Mouse (Mus musculus): ENCODE data around the gene Gm37240.
A peak's percentile ranks its signal among the peaks of the same experiment; 100 is the strongest.

The Gm37240 gene

DNA sequence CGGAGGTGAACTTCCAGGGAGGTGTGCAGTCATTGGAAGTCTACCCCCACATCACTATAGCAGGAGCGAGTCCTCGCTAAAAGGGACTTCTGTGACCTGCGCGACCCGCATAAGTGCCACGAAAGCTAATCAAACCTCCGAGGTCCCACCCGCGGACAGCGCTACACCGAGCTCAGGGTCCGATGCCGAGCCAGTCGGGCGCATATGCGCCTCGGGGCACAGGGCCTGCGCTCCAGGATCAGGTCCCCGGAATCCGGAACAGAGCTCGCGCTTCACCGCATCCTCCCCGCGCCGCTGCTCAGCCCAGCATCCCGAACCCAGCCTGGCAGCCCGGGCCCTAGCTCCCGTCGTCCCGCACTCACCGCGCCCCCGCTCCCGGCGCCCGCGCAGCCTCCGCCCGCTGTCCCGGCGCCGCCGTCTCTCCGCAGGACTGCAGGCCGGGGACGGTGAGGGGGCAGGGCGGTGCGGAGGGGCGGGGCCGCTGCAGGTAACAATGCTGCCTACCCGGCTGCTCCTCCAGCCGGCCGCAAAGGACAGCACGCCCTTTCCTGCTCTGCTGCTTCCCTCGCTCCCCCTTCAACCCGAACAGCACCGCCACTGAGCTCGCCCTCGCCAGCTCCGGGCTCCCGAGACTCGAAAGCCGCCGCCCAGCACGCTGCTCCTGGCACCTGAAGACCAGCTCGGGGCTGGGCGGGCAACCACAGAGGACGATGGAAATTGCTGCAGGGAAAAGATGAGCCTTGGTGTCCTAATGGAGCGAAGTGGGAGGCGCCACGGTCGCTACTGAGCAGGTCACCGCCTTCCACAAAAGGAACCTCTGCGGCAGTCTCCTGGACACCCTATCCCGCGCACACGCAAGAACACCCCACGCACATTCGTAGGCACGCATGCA lies 1407.1 kb downstream of the Gm37240 start, which contains the start of gene Fhdc1:
TSS of gene Fhdc1 (minus strand) at position 424 of the 892 bp plus-strand sequence.
- no peak for DNase-seq (ENCODE audit: low read depth, low spot score)

DNA sequence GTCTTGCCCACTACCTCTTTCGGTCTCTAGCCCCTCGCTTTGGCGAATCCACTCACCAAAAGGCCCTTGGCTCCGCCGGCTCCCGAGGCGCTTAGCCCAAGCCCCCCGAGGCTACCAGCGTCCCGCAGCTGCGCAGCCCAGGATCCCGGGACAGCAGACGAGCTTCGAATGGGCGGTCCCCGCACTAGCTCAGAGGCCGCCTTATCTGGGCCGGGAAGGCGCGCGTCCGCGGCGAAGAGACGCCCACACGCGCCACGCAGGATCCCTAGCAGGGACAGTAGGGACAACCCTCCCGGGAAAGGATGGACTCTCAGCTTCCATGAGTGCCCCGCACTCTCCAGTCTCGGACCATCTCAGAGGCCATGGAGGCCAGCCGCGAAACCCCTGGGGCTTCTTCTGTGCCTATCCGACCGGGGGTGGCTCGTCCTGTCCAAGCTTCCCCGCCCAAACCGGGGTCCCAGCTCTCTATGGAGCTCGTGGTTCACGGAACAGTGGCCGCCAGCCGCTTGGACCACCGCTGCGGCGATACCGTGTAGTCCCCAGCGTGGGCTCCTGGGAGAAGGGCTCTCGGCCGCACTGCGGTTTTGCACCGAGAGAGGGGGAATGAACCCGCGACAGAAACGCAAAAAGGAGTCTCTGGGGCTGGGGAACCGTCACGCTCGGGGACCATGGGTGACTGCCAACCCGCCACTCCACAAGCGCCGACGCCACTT lies 1407.9 kb downstream of the Gm37240 start:
- DNase-seq (ENCODE audit: low read depth, low spot score), result no peak

DNA sequence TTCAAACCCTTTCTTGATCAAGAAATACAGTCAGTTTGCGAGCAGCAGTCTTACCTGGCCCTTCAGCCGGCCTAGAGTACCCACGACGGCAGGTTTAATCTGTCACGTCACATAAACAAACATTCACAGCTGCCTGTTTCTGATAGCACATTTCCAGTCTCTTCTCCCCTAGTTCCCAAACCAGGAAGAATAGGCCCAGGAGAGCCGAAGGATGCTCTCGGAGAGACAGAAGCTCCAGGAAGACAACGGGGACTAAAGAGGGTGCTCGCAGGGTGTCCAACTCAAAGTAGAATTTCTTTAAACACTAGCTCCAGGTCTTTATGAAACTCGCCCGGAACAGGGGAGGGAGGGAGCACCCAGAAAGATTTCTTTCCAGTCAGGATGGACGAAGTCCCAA lies 1408.4 kb downstream of the Gm37240 start:
- DNase-seq (ENCODE audit: low read depth, low spot score), result no peak

DNA sequence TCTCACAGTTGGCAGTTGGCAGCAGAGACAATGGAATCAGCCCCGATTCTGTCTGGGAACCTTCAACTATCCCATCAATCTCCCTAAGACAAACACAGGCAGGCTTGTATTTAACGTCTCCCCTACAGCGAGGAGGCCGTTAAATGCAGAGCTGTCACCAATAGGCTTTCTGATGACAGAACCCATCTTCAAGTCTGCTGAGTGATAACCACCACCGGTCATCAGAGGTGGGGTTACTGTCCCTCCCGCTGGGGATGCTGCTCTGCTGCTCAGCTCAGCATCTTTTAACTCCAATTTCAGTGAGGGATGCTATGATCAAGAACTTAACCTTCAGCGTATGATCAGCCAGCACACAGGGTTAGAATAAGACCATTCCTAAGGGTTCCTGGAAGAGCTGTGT lies 1409.1 kb downstream of the Gm37240 start:
- no peak for DNase-seq (ENCODE audit: low read depth, low spot score)

DNA sequence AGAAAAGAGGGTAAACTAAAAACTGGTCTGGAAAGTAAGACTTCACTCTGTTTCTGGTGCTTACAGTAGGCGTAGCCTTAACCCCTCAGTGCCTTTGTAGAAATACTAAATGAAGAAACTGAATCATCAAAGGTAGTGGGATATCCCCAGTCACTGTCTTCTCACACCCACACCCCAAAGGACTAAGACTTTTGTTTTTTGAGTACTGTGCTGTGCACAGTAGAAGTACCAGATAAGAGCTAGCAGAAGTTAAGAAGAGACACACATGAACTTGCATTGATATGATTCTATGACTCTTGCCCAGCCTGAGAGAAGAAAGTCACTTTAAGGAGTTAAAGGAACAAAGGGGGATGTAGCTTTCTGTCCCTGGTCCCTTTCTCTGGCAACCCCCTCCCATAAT lies 1409.8 kb downstream of the Gm37240 start:
- no peak for DNase-seq (ENCODE audit: low read depth, low spot score)

DNA sequence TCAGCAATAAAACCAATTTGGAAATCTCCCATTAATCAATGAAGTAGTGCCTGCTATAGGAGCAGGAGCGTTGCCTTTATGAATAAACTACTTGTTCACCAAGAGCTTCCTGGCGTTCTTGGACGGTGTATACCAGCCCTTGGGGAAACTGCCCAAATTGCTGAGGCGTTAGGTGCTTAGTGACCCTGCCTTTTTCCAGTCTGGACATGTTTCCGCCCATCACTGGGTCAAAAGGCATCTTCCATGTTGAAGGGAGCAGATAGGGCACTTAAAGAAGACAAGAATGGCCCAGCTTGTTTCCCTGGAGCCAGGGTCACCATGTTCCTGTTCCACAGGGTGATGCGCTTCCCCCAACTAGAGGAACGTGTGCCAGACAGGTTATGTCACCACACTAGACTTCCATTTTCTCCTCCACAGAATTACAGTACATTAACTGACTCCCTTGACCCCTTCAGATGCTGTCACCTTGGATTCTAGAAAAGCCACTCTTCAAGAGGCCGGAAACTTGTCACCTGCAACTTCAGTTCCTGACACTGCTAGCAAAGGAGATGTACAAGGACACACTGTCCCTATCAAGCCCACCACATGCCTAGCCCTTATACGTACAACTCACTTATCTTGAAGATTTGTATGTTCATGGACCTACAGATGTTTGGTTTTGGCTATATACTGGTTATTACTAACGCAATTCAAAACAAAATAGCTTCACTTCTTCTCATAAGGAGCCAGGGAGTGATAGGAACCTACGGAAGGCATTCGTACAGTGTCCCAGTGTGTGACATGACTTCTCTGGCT lies 1412.1 kb downstream of the Gm37240 start:
- no peak for DNase-seq (ENCODE audit: low read depth, low spot score)

DNA sequence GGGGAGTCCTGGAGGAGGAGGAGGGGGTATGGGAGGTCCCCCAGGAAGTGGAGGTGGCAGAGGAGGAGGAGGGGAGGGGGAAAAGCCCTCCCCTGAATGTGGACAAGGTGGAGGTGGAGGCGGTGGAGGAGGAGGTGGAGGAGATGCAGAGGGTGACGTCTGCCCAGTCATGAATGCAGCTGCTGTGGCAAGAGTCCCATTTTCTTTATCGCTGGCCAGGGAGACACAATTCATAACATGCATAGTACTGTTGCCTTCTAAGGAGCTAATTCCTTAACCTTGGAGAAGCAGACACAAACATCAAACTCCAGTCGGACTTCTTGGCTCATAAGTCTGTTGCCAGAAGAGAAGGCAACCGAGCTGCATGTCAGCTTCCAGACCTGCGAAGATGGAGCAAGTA lies 1412.9 kb downstream of the Gm37240 start:
- no peak for DNase-seq (ENCODE audit: low read depth, low spot score)

DNA sequence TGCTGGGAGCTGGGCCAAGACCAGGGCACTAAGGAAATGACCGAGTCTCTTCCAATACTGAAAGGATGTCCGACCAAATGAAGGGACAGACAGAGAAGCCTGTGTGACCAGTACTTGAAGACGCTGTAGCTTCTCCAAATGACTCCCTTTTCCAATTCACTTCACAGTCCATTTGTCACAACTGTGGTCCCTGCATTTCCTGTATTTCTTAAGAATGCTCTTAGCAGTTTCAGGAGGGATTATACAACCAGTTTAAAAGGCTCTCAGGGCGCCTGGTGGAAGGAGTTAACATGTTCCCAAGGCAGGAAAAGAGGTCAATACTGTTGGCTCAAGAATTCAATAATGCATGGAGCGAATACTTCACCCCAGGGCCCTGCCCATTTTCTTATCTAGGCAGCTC lies 1414.4 kb downstream of the Gm37240 start:
- no peak for DNase-seq (ENCODE audit: low read depth, low spot score)

DNA sequence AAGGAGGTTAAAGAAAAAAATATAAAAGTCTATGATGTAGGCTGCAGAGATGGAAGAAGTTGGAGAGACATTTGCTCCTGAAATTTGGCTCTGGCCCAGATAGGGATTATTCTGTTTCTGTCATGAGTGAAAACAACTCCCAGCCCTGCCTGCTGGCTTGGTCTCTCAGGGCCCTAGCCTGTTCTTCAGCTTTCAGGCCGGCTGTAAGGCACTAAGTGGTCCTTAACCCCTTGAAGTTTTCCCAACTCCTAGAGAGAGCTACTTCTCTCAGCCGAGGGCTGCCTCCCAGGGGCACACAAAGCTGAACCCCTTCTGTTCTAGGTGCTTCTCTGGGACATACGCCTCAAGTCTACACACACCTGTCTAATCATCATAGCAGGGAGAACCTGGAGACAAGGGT lies 1414.8 kb downstream of the Gm37240 start:
- DNase-seq (ENCODE audit: low read depth, low spot score), result no peak

DNA sequence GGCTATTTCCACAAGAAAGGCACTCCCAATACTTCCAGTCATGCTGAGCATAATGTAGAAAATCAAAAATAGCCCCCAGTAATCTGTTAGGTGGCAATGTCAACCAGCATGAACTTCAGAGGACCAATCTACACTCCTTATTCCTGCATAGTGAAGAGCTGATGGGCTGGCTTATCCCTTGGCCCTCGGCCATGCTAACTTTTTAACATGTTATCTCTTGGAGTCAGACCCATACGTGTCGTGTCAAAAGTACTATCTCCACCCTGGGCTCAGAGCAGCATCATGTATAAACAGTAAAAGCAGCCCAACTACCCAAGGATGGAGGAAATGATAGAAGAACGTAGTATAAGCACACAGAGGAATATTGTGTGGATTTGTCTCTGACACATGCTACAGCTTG lies 1416.2 kb downstream of the Gm37240 start:
- no peak for DNase-seq (ENCODE audit: low read depth, low spot score)

DNA sequence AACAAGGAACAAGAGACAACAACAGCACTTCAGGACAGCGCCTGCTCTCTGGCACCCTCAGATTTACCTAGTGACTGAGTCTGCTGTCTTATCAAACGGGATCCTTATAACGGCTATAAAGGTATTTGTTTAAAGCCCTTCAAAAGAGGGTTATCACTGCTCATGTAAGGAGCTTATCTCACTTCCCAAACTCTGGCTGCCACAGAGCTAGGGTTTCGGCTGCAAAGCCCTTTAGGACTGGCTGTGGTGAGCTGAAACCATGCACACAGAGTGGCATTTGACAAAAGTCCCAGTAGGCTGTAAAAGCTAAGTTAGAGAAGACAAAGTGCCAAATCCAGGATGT lies 1419.2 kb downstream of the Gm37240 start:
- peak; percentile 16 for DNase-seq (ENCODE audit: low read depth, low spot score)

DNA sequence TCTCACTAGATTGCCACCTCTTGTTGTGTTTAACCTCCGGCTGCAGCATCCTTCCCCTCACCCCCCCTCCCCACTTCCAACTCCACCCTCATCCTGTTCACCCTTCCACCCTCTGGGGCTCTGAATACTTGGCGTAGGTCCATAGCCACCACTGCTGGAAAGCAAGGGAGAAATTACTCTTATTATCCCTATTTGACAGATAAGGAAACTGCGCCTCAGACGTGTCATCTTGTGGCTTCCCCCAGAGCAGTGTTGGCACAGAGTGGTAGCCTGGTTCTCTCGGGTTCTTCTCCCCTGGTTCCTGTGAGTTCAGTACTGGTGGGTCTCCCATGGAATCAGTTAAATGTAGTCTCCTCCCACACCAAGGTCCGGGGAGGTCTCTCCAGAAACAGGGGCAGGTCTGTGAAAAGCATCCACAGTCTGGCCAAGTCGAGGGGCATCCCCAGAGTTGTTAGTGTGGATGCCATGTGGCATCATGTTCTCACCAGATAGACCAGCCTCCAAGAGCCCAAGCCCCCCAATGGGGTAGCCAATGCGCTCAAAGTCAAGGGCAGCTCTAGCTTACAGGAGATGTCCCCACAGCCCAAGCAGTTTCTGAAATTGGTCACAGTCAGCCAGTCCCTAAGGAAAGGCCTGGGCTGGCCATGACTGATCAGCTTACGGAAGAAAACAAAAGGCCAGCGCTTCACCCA lies 1419.8 kb downstream of the Gm37240 start:
- no peak for DNase-seq (ENCODE audit: low read depth, low spot score)

DNA sequence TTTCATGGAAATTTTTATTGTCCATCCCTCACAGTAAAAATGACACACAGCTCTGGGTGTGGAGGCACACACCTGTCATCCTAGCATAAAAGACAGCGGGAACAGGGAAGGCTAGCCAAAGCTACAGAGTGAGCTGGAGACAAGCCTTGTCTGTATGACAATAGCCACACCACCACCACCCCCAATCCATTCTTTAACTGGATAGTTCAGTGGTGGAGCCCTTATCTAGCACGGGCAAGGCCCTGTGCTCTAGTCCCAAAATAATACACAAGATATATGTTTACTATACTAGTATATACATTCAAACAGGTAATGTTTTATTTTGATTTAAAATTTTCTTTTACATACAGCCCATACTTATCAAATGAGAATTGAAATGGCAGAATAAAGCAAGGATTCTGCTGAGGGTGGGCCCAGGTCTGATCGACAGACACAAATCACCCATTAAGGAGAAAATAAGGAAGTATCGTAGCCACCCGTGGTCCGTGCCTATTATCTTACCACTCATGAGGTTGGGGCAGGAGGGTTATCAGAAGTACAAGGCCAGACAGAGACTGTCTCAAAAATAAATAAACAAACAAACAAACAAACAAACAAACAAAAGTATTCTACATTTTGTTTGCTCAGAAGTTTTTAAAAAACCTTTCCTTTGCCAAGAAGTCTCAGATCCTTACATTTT lies 1421.4 kb downstream of the Gm37240 start:
- DNase-seq (ENCODE audit: low read depth, low spot score), result no peak

DNA sequence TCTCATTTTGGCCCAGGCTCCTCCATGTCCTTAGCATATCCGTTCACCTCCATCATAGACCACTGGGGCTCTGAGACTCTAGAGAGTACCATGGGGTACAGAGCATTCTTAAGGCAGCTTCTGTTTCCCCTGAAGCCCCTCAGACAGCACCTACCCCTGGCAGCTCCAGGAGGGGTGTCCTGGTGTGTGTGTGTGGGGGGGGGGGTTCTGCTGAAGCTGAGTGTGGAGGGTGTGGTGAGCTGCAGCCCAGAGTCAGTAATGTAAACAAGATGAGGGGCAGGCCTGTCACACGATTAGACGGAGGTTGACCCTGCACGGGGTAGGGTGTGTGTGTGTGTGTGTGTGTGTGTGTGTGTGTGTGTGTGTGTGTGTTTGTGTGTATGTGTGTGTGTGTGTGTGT lies 1425.6 kb downstream of the Gm37240 start:
- no peak for DNase-seq (ENCODE audit: low read depth, low spot score)

DNA sequence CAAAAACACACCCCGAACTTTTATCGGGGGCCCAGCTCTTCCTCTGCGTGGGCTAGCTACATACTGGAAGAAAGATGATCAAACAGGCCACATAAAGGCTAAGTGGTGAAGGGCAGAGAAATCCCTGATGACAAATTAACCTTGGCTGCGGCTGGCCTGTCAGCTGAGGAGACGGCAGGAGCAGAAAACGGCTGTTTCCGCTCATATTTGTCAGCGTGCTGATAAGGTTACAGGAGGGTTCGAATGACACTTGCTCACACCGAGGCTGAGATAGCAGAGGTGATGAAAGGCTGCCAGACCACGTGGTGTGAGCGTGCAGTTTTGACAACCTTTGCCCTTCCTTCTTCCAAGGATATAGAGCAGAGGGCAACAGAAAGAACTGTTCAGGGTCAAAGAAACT lies 1426.4 kb downstream of the Gm37240 start:
- DNase-seq (ENCODE audit: low read depth, low spot score), result no peak

DNA sequence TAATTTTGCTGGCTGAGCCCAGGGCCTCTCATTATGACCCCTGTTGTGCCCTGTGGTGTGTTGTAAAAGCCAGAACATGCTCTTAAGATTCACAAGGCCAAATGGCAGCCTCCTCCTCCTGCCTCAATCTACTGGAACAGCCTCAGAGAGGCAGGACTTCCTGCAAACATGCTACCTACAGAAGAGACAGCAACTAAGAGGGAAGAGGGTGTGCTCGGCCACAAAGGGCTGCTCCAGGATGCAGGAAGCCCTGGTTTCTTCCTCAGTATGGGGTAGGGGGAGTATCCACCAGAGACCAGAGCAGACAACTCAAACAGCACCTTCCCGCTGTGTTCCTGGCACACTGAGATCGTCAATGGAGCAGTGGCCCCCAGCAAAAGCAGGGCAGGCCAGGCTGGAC lies 1426.8 kb downstream of the Gm37240 start:
- DNase-seq (ENCODE audit: low read depth, low spot score), result no peak

DNA sequence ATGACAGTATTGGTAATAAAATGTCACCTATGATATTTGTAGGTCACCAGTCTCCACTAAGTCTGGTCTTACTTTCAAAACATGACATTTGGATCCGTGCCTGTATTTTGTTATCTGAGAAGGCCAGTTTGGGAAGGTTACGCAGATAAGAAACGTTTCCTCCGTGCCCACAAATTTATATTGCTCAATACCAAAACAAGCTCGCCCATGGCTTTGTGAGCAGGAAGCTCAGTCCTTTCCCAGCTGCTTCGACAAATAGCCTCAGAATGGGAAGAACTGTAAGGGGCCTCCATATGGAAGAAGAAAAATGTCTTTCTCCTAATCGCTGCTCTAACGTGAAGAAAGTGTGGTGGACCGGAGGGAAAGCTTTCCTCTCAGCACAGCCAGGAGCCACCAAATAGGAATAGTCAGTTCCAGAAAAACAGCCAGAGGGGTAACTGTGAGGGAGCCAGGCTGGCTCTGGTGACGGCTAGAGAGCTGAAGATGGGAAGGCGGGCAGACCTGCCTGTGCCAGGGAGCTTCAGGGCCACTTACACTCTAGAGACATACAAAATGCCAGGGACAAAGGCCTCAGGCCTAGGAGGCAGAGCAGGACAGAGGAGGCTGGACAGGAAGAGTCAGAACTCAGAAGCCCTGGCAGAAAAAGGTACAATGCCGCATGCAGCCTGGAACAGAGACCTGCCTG lies 1431.4 kb downstream of the Gm37240 start:
- no peak for DNase-seq (ENCODE audit: low read depth, low spot score)

DNA sequence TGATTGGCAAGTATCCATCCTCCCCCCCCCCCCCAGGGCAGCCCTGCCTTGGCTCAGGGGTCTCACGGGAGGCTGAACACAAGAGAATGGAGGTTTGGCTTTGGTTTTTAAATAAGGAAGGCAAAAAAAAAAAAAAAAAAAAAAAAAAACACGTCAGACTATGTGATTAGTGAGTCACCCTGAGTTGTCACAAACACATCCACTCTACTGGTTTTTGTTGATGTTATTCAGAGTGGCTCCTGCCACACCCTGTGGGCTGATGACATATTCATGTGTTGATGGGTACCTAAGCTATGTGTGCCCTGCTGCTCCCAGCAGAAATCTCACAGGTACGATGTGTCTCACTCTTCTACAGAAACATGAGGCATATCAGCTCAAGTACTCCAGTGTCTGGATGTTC lies 1436.7 kb downstream of the Gm37240 start:
- DNase-seq (ENCODE audit: low read depth, low spot score), result no peak

DNA sequence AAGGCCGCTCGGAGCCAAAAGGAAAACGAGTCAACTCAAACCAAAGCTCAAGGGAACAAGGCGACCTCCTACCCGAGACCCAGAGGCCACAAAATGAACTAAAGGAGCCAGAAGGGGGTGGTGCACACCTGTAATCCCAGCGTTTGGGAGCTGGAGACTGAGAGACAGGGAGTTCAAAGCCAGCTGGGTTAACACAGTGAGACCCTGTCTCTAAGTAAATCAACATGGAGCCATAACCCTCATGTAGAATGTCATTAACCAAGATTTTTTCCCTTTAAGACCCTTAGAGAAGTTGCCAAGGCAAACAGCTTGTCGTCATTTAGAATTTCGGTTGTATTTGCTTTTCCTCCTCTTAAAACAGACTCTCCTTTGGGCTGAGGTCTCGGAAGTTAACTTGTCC lies 1438.3 kb downstream of the Gm37240 start:
- DNase-seq (ENCODE audit: low read depth, low spot score), result no peak

DNA sequence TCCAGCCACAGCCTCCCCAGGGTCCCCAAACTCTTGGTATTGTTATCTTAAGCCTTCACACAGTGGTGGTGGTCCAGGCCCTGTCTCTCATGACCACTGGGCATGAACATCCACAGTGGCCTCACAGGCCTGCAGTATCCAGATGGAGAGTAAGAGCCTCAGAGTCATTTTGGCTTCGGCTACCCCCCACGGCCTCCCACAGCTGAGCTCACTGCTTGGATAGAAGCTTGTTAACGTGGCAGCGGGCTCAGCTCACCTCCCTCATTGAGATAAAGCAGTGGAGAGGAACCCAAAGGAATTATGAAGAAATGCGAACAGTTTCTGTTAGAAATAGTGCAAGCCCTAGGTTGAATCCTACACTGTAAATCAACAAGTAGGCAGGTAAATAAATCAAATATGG lies 1439.5 kb downstream of the Gm37240 start:
- no peak for DNase-seq (ENCODE audit: low read depth, low spot score)

Measured in retina, adult 2 months (tissue).